Mouse (Mus musculus) G1E (cell line): ENCODE measurements at regions not wholly inside any gene's neighbourhood (a gene's known extent, or its start where the extent isn't known, plus 50 kb on each side); places are given as distances from the start of the nearest gene placed in this dataset.

Experiments used
- CTCF ChIP-seq: IDR thresholded peaks from 2 replicates; pipeline ENCODE4 v1.5.1; 2012; ENCODE audit warnings: low read depth, low read length, inconsistent platforms, mixed read lengths
- GATA1 ChIP-seq: IDR thresholded peaks from 2 replicates; pipeline ENCODE4 v1.6.1; 2012; ENCODE audit warnings: borderline replicate concordance, low read length, inconsistent platforms, mixed read lengths
- TAL1 ChIP-seq: conservative IDR thresholded peaks from 2 replicates; pipeline ENCODE4 v1.6.1; 2012; ENCODE audit warnings: low read depth, low read length, inconsistent platforms, mixed read lengths

DNA sequence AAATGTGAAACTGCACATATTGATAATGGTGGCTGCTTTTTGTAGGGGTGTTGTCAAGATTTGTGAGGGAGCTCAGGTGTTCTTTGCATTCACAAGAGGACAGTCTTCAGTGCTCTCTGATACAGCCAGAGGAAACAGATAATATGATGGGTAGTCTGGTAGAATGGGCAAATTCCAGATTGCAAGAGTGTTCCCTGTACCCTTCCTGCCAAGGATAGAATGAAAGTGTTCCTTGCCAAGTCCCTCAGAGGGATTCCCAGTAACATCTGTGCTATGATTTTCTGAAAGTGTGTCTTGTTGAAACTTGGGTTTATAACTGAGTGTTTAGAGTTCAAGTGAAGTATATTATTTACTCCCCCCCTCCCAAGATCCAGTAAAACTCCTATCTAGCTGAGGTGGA lies 221.1 kb upstream of the Fam98a start:
- TF ChIP-seq CTCF (no peak), GATA1 (no peak), TAL1 (no peak)
